Mouse (Mus musculus): ENCODE results near the gene Ankrd11.
"Not testable (repeated sequence)": the region's sequence is repeated elsewhere in the genome, so short reads cannot be mapped to it uniquely, and the experiment has no call there.

Gene Ankrd11

DNA sequence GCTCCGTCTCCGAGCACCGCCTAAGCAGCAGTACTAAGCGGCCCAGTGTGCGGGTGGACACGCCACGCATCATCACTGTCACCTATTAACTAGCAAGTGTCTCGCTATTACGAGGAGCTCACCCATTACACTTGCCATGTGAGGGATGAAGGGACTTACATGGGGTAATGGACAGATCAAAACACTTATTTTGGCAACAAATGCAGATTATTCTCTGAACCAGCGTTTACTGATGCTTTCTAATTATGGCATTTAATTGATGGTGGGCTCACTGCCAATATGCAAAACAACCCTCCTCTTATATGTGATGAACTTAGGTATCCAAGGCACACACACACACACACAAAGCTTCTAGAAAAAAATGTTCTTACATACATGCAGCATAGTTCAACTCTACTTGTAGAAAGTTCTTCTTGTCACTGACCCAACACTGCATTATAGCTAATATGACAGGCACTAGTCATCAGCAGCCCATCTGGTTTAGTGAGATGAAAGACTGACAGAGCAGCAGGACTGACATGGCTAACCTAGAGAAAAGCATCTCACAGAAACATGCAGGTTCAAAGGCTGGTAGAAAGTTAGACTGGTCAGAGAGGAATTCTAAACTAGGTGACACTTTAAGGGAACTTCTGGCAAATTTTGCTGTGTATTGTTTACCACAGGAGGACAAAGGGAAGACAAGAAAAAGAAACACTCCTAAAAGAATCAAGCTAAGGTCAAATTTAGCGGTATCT, 2.5 kb downstream of the Ankrd11 start:
- no peak for DNase-seq (ENCODE audit: low spot score)

DNA sequence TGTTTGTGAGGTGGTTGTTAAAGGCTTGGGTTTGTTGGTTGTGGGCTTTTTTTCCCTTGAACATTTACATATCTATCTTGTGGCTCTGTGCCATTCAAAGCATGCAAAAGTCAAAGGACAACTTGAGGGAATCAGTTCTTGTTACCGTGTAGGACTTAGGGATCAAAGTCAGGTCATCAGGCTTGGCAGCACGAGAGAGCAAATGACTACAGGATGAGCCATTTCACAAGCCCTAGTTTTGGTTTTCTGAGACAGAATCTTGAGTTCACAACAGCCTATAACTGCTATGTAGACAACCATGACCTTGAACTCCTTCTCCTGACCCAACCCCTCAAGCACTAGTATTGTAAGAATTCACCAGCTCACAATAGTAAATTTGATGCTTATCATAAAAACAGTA, 3.7 kb downstream of the Ankrd11 start:
- no peak for DNase-seq (ENCODE audit: low spot score)

DNA sequence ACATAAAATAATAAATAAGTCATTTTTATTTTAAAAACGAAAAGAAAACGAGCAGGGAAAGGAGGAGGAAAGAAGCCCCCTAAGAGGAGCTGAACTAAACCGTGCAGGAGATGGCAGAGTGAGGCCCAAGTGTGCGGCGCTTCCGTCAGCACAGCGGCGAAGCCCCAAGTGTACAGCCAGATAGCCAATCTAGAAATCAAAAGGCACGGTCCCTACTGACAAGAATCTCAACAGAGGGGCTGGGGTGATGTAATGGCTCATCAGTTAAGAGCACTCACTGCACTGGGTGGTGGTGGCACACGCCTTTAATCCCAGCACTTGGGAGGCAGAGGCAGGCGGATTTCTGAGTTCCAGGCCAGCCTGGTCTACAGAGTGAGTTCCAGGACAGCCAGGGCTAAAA, 4.6 kb downstream of the Ankrd11 start:
- DNase-seq (ENCODE audit: low spot score), result no peak

DNA sequence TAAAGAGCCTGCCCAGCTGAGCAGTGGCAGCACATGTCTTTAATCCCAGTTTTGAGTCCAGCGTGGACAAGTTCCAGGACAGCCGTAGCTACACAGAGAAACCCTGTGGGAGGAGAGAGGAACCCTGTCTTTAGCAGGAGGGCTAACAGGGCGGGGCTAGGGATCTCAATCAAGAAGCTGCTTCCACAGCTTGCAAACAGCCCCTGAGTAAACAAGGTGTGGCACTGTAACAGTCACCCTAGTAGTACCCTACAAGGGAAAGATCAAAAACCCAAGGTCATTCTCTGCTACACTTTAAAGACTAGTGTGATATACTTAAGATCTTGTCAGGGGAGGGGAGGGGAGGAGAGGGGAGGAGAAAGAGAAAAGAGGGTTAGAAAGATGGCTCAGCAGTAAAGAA, 5.1 kb downstream of the Ankrd11 start:
- no peak for DNase-seq (ENCODE audit: low spot score)

DNA sequence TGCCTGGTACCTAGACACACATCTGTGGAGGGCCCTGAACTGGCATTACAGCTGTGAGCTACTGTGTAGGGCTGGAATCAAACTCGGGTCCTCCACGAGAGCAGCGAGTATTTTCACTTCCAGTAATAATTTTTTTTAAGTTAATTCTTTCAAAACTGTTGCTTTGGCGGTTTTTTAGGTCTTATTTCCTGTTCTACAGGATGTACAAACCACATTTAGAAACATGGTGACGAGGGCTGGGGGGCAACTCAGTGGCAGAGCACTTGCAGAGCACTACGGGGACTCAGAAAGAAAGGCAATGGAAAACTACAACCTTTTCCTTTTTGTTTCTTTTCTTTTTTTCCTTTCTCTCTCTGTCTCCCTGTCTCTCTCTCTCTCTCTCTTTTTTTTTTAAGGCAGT, 7.9 kb downstream of the Ankrd11 start:
- no peak for DNase-seq (ENCODE audit: low spot score)

DNA sequence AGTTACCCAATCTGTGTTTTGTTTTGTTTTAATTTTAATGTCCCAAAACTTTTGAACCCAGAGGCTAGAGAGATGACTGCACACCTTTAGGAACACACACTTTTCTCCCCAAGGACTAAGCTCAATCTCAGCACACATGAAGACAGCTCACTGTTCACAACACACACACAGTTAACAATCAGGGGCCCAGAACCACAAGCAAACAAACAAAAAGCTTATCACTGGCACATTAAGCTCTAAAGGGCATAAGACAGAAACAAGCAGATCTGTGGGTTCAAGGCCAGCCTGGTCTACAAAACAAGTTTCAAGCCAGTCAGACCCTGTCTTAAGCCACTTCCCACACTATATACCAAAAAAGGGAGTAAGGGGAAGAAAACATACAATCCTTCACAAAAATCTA, 8.6 kb downstream of the Ankrd11 start:
- DNase-seq (ENCODE audit: low spot score), result no peak

DNA sequence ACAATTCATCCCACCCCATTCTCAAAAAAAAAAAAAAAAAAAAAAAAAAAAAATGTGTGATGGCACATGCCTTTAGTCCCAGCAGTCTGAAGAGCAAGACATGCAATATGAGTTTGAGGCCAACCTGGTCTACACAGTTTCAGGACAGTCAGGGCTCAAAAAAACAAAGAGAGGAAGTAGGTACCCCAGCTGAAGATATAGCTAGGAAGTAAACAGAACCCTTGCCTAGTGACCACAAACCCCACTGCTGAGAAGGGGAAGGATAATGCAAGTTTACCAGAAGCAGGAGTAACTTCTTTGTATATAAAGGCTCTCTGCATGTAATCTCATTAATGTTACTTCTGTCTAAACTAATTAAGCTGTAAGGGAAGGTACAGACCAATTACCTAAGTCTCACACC, 9.3 kb downstream of the Ankrd11 start:
- DNase-seq (ENCODE audit: low spot score), result no peak

DNA sequence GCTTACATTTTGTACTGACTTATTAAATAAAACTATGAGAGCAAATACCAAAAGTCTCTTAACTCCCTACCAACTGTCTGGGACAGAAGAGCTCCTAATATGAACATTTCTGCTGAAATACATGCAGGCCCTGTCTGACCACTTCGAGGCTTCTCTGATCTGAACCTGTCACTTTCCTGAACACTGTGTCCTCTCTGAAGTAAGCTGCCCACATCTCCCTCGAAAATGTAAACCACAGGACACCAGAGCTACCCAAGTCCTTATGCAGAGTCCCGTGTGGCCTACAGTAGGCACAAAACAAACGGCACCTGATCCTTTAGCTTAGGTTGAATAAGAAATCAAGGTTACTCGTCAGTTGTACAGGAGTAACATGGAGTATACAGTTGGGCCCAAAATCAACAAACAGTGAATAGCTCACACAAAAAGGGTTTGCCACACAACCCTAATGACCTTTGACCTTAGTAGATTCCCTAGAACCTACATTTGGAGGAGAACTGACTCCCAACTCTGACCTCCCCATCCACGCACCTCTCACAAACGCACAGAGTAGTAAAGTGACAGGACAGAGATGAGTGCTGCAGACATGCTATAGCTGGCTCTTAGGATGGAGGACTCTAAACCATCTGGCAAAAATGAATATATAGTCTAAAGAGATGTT, 10.6 kb downstream of the Ankrd11 start:
- no peak for DNase-seq (ENCODE audit: low spot score)

DNA sequence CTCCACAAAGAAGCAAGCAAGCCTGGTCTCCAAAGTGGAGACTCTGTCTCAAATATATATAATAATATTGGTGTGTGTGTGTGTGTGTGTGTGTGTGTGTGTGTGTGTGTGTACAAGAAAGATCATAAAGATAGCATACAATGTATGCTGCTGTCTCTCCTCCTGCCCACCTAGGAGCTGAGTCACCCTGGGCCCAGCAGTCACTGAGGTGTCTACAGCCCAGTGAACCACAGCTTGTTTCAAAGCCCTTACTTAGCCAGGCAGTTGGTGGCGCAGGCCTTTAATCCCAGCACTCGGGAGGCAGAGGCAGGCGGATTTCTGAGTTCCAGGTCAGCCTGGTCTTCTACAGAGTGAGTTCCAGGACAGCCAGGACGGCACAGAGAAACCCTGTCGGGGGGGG, 12.0 kb downstream of the Ankrd11 start:
- DNase-seq (ENCODE audit: low spot score), result not testable (repeated sequence)

DNA sequence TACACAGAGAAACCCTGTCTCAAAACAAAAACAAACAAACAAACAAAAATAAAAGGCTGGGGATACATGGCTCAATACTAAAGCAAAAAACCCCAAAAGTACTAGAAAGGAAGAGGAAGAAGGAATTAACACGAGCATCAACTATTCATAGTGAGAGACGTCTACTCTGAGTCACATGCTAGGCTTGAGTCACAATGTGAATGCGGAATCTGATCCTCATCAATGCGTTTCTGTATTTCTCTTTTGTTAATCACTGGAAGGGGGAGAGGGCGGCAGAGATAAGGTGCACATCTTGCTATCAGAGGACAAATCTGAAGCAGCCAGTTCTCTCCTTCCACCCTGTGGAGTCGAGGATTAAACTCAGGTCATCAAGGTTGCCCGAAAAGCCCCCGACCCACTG, 14.3 kb downstream of the Ankrd11 start:
- DNase-seq (ENCODE audit: low spot score), result no peak

DNA sequence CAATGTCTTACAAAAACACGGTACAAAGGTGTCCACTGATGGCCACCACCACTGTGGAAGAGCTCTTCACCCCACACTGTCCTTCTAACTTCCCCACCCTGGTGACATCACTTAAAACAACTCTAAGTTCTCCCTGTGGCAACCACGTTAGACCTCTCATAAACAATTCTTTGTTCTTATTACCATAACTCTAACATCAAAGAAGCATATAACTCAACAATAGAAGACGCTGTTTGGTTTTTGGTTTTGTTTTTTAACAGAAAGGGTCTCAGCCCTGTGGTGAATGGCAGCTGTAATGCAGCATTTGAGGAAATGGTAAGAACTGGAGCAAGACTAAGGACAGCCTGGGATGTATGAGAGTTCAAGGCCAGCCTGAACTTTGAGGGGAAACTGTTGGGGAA, 16.1 kb downstream of the Ankrd11 start:
- DNase-seq (ENCODE audit: low spot score), result no peak

DNA sequence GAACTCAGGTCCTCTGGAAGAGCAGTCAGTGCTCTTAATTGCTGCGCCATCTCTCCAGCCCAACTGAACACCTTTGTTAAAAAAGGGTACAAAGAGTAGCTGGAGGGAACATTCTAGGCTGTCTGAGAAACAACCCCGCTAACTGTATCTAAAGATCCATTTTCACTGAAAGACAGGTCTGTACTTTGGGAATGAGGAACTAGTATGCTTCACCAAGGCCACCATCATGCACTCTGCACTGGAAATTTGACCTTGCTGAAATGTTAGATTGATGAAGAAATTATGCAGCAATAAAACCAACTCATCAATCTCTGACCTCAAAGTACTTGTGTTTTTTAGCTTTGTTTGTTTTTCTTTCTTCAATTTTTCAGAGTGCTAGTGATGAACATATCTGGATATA, 17.9 kb downstream of the Ankrd11 start:
- DNase-seq (ENCODE audit: low spot score), result no peak

DNA sequence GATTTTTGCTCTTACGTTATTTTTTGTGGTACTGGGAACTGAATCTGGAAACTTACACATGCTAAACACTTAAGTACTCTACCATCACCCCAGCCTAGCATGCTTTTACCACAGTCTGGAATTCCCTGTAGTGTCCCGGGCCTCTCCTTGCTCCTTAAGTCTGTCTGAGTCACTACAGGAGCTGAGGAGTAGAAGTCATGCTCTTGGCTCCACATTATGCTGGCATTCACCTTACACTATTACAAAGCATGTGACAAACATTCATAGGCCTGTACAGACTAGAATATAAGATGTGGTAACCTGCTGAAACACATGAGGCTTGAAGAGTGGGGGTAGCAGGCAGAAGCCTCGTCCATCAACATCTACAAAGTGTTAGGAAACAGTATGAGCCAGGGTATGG, 19.4 kb downstream of the Ankrd11 start:
- DNase-seq (ENCODE audit: low spot score), result no peak

DNA sequence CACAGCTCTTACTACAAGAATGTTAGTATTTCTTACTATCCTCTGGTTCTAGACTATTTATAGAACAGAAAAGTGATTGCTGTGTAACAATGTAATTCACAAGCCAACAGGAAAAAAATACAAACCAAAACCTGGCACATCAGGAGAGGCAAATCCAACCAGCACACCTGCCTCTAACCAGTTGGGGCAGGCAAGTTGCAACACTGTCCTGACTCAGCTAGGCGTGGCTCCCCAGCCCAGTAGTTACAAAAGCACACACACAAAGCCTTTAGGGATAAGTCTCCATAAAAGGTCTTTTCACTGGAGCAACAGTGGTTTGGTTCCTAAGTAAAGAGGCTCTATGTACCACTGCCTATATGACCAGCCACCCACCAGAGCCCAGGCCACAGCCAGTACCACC, 20.8 kb downstream of the Ankrd11 start:
- DNase-seq (ENCODE audit: low spot score), result no peak

DNA sequence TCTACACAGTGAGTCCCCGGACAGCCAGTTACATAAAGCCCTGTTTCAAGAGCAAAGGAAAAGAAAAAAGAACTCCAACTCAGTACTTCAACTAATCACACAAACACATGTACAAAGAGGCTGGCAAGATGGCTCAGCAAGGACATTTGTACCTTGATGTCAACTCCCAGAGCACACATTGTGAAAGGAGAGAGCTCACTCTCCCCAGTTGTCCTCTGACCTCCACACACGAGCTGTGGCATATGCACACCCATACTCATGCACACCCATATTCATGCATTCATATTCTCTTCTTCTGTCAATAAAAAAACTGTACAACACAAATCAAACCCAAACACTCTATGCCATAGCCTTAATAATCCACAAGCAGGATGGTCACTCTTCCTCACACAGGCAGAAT, 21.2 kb downstream of the Ankrd11 start:
- DNase-seq (ENCODE audit: low spot score), result no peak

DNA sequence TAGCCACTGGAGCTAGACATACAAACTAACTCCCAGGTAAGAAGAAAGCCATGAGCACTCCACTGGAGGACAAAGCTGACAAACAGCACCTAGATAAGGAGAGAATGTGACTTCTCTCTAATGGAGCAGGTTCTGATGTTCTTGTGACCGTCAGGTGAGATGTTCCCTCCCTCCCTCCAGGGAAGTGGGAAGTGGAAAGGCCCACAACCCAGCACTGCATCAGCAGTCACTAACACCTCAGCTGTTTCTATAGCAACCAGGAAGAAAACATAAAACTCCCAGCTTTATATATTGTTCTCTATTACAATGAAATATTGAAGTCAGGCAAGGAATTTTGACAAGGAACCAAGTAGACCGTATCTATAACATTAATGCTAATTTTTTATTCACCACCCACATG, 22.0 kb downstream of the Ankrd11 start:
- DNase-seq (ENCODE audit: low spot score), result no peak

DNA sequence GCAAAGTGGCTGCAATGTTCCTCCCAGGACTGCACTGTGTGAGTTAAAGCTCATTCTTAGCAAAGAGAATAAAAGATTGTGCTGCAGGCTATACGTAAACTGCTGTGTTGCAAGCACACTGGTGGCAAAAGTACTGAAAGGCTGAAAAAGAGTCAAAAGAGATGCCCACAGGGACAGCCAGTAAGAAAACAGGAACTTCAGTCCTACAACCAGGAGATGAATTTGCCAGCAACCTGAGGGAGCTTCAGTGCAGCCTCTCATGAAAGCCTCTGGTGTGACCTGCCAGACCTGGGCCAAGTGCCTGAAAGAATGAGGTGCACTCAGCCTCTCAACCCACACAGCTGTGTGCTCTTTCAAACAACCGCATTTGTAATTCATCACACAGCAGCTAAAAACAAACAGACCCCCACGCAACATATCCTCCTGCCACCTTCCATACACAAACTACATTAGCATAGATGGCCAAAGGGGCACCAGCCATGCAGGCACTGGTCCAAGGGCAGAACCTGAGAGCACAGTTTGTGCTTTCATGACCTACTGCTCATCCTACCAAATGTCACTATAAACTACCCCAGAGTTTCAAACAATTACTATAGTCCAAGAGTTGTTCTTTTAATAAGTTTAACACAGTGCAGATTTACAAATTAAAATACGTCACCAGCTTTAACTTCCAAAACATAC, 23.5 kb downstream of the Ankrd11 start:
- DNase-seq (ENCODE audit: low spot score), result no peak

DNA sequence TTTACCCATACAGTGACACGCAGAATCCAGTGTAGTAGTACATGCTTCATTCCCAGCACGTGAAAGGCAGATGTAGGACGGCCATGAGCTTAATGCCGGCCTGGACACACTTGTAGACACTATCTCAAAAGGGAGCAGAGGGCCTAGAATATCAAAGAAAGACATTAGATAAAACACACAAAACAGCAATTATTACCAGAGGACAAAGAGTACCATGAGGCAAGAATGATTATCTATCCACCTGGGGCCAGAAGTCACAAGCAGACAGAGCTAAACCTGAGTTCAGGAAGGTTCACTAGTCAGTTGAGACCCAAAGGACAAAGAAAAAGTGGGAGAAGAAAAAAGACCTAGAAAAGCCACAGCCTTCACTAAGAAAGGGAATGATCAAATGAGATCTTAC, 24.9 kb downstream of the Ankrd11 start:
- no peak for DNase-seq (ENCODE audit: low spot score)

DNA sequence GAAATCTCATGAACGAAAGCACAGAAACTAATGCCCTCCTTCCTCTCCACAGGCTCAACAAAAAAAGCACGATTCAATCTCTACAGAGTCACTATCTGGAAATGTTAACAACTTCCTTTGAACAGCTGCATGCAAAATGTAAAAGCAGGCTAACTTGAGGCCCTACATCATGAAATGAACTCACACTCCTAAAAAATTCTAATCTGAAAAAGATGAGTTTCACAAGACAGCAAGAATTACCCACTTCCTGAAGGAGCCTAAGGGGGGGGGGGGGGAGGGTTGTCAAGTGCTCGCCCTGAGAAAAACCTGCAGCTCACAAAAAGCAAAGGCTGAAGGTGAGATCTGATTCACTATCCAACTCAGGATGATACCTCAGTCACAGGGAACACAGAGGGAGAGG, 27.0 kb downstream of the Ankrd11 start:
- DNase-seq (ENCODE audit: low spot score), result no peak

DNA sequence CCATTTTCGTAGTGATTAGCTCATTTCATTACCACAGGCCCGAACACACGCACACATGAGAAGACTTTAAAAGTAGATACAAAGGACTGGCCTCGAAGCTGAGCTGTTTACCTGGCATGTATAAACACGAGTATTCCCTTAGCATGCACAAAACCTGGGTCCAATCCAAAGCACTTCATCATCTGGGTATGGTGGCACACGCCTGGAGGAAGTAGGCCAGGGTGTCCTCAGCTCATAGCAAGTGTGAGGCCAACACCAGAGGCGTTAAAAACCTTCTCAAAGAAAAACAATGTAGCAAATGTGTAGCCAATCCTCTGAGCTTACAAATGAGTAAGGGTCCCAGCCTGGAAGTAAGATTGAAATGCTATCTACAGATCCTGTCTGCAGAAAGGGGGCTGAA, 27.6 kb downstream of the Ankrd11 start:
- DNase-seq (ENCODE audit: low spot score), result no peak

DNA sequence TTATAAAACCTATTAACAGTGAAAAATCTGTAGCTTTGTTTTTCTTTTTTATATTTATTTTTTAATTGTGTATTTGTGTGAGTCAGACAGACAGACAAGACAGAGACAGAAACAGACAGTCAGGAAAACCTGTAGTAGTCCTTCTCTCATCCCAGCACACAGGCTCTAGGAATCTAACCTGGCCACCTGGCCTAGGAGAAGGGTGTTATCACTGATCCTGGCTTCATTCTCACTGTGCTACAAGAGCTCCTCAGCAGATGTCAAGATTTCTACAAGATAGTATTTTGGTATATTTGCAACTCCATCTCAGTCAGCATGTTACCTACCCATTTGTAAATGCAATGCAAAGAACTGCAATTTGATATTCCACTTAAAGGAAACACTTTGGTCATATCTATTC, 30.8 kb downstream of the Ankrd11 start:
- DNase-seq (ENCODE audit: low spot score), result no peak

DNA sequence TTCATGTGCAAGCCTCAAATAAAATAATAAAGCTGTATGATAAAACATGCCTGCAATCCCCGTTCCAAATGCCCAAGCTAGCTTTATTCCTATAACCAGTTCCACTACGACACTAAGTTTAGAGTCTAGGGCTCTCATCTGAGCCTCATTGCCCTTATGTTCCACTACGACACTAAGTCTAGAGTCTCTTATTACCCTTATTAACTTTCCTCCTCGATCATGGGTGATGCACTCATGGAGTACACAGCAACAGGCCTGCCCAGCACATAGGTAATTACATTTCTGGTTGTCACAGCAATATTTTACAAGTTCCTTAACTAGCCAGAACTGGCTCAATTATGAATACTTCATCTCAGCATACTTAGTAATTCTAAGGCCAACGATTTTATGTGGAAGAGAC, 36.3 kb downstream of the Ankrd11 start:
- no peak for DNase-seq (ENCODE audit: low spot score)

DNA sequence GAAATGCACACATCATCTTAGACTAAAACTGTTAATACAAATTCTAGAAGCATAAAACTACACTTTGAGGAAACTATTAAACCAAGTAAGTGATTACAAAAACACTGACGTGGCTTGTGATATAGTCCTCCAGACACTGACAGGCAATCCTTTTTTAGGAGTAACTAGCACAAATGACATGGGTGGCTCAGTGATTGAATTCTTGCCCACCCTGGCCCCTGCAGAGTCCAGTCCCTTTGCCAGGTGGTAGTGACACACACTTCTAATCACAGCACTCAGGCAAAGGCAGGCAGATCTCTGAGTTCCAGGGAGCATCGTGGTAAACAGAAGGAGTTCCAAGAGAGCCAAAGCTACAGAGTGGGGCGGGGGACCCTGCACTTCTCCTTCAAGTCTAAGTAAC, 36.7 kb downstream of the Ankrd11 start:
- DNase-seq (ENCODE audit: low spot score), result no peak

All from retina, embryonic 14.5 days (tissue).